Mouse (Mus musculus): ENCODE measurements around the gene Insl5.

Insl5 gene

GRCm38 (mm10) chr4:103026621-103027020 lies at the start of gene Insl5:
Insl5 (minus strand) TSS chr4:103026842.
- DNase-seq (ENCODE audit: low read depth, low spot score) = no peak

- DNase-seq (ENCODE audit: low read depth, low spot score) = no peak
Observed at GRCm38 (mm10) chr4:103070631-103071030, 44.0 kb upstream of the Insl5 start.

GRCm38 (mm10) chr4:103067906-103068655 lies 41.4 kb upstream of the Insl5 start:
- DNase-seq (ENCODE audit: low read depth, low spot score) = peak; percentile 0

GRCm38 (mm10) chr4:103064976-103065375 lies 38.3 kb upstream of the Insl5 start:
- no peak for DNase-seq (ENCODE audit: low read depth, low spot score)

- DNase-seq (ENCODE audit: low read depth, low spot score) = no peak
Observed at GRCm38 (mm10) chr4:103064421-103064820, 37.8 kb upstream of the Insl5 start.

GRCm38 (mm10) chr4:103056909-103057308 lies 30.3 kb upstream of the Insl5 start:
- DNase-seq (ENCODE audit: low read depth, low spot score) = no peak

- DNase-seq (ENCODE audit: low read depth, low spot score) = no peak
Observed at GRCm38 (mm10) chr4:103048046-103048445, 21.4 kb upstream of the Insl5 start.

- DNase-seq (ENCODE audit: low read depth, low spot score) = no peak
Observed at GRCm38 (mm10) chr4:103042997-103043396, 16.4 kb upstream of the Insl5 start.

- DNase-seq (ENCODE audit: low read depth, low spot score) = no peak
Observed at GRCm38 (mm10) chr4:103039838-103040191, 13.2 kb upstream of the Insl5 start.

- DNase-seq (ENCODE audit: low read depth, low spot score) = no peak
Observed at GRCm38 (mm10) chr4:103039103-103039837, 12.6 kb upstream of the Insl5 start.

- no peak for DNase-seq (ENCODE audit: low read depth, low spot score)
Observed at GRCm38 (mm10) chr4:103028177-103029088, 1.8 kb upstream of the Insl5 start.

- DNase-seq (ENCODE audit: low read depth, low spot score) = no peak
Observed at GRCm38 (mm10) chr4:103027745-103028144, 1.1 kb upstream of the Insl5 start.

GRCm38 (mm10) chr4:103013490-103013889 lies 13.2 kb downstream of the Insl5 start:
- no peak for DNase-seq (ENCODE audit: low read depth, low spot score)

GRCm38 (mm10) chr4:103011823-103012222 lies 14.8 kb downstream of the Insl5 start:
- no peak for DNase-seq (ENCODE audit: low read depth, low spot score)

- DNase-seq (ENCODE audit: low read depth, low spot score) = no peak
Observed at GRCm38 (mm10) chr4:103010734-103011133, 15.9 kb downstream of the Insl5 start.

GRCm38 (mm10) chr4:103006943-103007418 lies 19.7 kb downstream of the Insl5 start:
- DNase-seq (ENCODE audit: low read depth, low spot score) = no peak

- DNase-seq (ENCODE audit: low read depth, low spot score) = no peak
Observed at GRCm38 (mm10) chr4:103006266-103006665, 20.4 kb downstream of the Insl5 start.

GRCm38 (mm10) chr4:103005190-103005945 lies 21.3 kb downstream of the Insl5 start:
- no peak for DNase-seq (ENCODE audit: low read depth, low spot score)

- DNase-seq (ENCODE audit: low read depth, low spot score) = no peak
Observed at GRCm38 (mm10) chr4:103004681-103005080, 22.0 kb downstream of the Insl5 start.

- DNase-seq (ENCODE audit: low read depth, low spot score) = no peak
Observed at GRCm38 (mm10) chr4:102991685-102992084, 35.0 kb downstream of the Insl5 start.

All from skeletal muscle tissue, adult 2 months (tissue).